Mouse (Mus musculus) left cerebral cortex, adult 9 months (tissue): Measurements from ENCODE around the gene Eps8l2.
"Not testable (repeated sequence)": the region's sequence is repeated elsewhere in the genome, so short reads cannot be mapped to it uniquely, and the experiment has no call there.

Experiments
- DNase-seq, 2 experiments: peaks; one replicate each; pipeline ENCODE4 v3.0.0; 2022; ENCODE audit warnings: low spot score in 2 of 2

Eps8l2 gene

DNA sequence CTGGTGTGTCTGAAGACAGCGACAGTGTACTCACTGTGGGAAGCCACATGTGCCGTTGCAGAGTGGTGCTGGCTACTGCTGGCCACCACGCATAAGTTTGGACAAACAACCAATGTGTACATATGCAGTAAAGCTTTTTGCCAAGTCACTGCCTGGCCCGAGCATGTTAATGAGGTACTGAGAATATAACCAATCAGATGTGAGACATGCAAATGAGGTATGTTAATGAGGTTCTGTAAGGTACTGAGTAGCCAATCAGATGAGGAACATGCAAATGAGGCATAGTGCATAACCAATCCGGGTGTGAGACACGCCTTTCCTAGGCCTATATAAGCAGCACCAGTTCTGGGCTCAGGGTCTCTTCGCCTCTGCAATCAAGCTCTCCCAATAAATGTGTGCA is 69.0 kb downstream of the Eps8l2 start:
- not testable (repeated sequence) for DNase-seq

DNA sequence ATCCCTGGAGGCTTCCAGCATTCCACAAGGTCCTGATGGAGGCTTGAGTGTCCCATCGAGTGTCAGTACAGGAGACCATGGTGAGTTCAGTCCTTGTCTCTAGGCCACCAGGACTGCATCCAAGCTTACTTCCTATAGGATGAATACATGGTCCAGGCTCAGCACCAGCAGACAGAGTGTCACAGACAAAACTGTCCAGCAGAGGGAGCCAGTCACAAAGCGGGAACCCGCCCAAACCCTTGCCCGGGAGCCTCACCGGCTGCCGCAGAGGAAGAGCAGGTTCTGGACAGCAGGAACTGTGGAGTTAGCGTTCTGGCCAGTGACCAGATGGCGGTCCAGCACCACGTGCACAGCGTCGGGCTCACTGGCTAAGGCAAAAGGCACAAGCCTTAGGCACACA is 70.2 kb downstream of the Eps8l2 start:
- peak in 1 of 2 experiments; percentile 88 for DNase-seq

DNA sequence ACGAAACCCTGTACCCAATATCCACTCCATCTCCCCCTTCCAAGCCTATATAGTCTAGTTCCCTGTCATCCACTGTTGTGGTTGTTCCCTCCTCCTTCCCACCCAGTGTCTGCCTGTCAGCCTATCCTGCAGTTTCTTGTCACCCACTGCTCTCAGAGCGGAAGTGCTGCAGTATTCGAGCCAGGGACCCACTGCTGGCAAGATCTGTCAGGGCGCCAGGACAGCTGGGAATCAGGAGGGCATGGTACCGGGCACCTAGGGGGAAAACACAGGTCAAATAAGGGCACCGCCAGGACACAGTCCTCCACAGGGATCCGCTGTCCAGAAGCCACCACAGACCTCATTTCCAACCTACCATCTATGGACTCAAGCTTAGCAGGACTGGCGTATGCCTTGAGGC is 72.0 kb downstream of the Eps8l2 start:
- DNase-seq, result no peak

DNA sequence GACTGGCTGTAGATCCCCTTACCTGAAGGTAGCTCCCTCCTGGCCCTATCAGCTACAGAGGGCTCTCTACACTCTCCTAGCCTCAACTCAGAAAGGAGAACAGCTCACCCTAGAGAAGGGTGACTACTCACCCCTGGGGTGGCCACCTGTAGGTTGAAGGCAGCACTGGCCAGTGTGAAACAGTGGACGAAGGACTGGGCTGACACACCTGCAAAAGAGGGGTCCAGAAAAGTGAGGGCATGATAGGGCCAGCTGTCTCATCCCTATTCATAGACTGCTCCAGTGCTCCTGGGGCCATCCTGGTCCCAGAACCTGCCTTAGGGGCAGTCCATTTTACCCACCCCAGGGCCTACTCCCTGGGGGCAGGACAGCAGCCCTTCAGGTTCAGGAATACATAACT is 73.0 kb downstream of the Eps8l2 start:
- no peak for DNase-seq
